Mouse (Mus musculus) liver, embryonic 13.5 days (tissue): Measurements from ENCODE around the gene Faim. TPM values are rescaled to one million over a fixed set of nuclear protein-coding genes. Genes with fewer than 3 reads are reported as not detected.

Source experiments
- ATAC-seq: fragments of 200-750 bp; cut with Nextera tagmentation; 2 replicates; pipeline ENCODE4 v1.8.0; 2017; ENCODE audit warnings: low read depth, mild to moderate bottlenecking, moderate number of reproducible peaks, moderate library complexity
- DNase-seq: peaks from one replicate; pipeline ENCODE4 v3.0.0; 2022
- H3K27ac ChIP-seq: fragments of 300-500 bp; sonication (generic); 2 replicates; pipeline ENCODE4 v1.5.1; 2015; ENCODE audit warnings: moderate library complexity, mild to moderate bottlenecking, inconsistent platforms
- H3K27me3 ChIP-seq: fragments of 300-500 bp; sonication (generic); 2 replicates; pipeline ENCODE4 v1.6.1; 2015; ENCODE audit warnings: mild to moderate bottlenecking, inconsistent platforms
- H3K36me3 ChIP-seq: fragments of 300-500 bp; sonication (generic); 2 replicates; pipeline ENCODE4 v1.6.1; 2015; ENCODE audit warnings: mild to moderate bottlenecking, inconsistent platforms
- H3K4me1 ChIP-seq: fragments of 300-500 bp; sonication (generic); replicated peaks from 2 replicates; pipeline ENCODE4 v1.6.1; 2015; ENCODE audit warnings: inconsistent platforms
- H3K4me2 ChIP-seq: fragments of 300-500 bp; sonication (generic); 2 replicates; pipeline ENCODE4 v1.6.1; 2015; ENCODE audit warnings: inconsistent platforms, mild to moderate bottlenecking, moderate library complexity
- H3K4me3 ChIP-seq: fragments of 300-500 bp; sonication (generic); replicated peaks from 2 replicates; pipeline ENCODE4 v1.5.1; 2015; ENCODE audit warnings: mild to moderate bottlenecking, inconsistent platforms
- H3K9ac ChIP-seq: fragments of 300-500 bp; sonication (generic); 2 replicates; pipeline ENCODE4 v1.6.1; 2015; ENCODE audit warnings: mild to moderate bottlenecking, inconsistent platforms
- H3K9me3 ChIP-seq: fragments of 300-500 bp; sonication (generic); replicated peaks from 2 replicates; pipeline ENCODE4 v1.6.1; 2016; ENCODE audit warnings: inconsistent platforms
- WGBS: fragments of 180-500 bp; shearing (Covaris S2); methylation state at CpG from one replicate; pipeline ENCODE4 v1.1.7; 2015; ENCODE audit not compliant: insufficient replicate concordance; 5-methylcytosine and 5-hydroxymethylcytosine counted together
- polyA plus RNA-seq: library from polyadenylated mRNA; unstranded; fragments of >200 nt; fragmentation: Nextera tagmentation; extraction: Ambion mirVana; gene quantifications from 2 replicates; pipeline ENCODE4 v1.2.1, GENCODE M21; 2015

Gene Faim
- polyA plus RNA-seq, 1 experiment from 2014 or later = 16.4 TPM

DNA sequence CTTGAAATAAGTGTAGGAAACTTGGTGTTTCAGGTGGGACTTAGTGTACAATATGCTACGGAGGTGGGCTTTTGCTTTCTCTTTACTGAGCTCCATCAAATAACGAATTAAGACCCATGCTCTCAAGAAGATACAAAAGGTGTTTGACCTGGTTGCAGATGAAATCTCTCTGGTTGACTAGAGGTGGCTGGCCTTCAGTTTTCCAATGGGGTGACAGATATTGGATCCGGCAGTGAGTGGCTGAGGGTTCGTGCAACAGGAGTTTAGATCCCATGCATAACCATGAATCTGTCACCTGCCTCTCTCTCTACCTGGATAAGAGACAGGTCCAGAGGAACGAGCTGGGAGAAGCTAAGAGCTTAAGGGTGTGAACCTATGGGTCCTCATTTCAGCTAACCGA is 27.5 kb upstream of the Faim start:
- no peaks in the 10 kb centered on the region for H3K9me3 ChIP-seq
- peaks cover 22% of the 10 kb centered on the region for H3K4me1 ChIP-seq
- H3K36me3 ChIP-seq = no peaks in the 10 kb centered on the region
- ATAC-seq (no peak), DNase-seq (no peak)
- no peak overlapping the region for H3K4me2 ChIP-seq
- 5% methylated on average over 6 of the region's 6 CpGs for WGBS
- H3K9ac ChIP-seq = no peak overlapping the region
- H3K4me3 ChIP-seq = no peak overlapping the region
- H3K27ac ChIP-seq = no peak overlapping the region
- H3K27me3 ChIP-seq = peaks cover 100% of the 10 kb centered on the region

DNA sequence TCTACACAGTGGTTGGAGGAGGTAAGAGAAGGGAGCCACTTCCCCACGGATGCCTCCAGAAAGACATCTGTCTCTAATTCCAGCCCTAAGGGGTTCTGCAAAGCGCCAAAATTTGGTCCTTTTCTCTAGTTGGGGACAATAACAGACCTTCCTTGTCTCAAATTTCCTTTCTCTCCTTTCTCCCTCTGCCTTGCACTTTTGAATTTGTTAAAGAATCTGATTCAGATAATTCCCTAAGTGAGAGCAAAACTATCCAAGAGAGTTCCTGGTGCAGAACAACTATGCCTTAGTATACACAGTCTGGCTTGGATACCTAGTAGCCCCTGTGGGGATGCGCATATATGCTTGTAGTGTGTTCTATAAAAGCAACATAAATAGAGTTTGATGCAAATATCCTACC is 26.3 kb upstream of the Faim start:
- Histone ChIP-seq H3K9ac (no peak overlapping the region), H3K4me2 (no peak overlapping the region)
- ATAC-seq = no peak

DNA sequence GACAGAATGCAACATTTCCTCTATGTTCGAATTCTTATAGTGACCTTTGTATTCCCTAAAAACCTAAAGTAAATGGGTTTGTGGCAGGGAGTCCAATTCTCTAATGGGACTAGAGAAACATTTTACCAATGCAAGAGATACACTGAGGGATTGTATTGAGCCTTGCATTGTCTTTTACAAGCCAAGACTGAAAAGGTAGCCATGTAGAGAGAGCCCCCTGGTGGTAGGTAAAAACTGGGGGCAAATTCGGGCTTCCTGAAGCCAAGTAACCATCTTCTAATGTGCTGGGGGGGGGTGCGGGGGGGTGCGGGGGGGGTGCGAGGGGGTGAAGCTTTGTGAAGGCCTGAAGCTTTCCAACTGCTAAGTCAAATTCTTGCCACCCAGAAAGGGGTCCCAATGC is 25.8 kb upstream of the Faim start:
- H3K27ac ChIP-seq = no peak overlapping the region
- no peaks in the 10 kb centered on the region for H3K9me3 ChIP-seq
- H3K27me3 ChIP-seq = peaks cover 100% of the 10 kb centered on the region
- peaks cover 17% of the 10 kb centered on the region for H3K4me1 ChIP-seq
- H3K4me2 ChIP-seq = no peak overlapping the region
- no peak overlapping the region for H3K9ac ChIP-seq
- DNase-seq (no peak), ATAC-seq (no peak)
- WGBS = 13% methylated on average over 5 of the region's 5 CpGs
- no peak overlapping the region for H3K4me3 ChIP-seq
- no peaks in the 10 kb centered on the region for H3K36me3 ChIP-seq

More for the DNA sequence above, 26.3 kb upstream of the Faim start:
- H3K4me3 ChIP-seq = no peak overlapping the region
- no peak overlapping the region for H3K27ac ChIP-seq
- no peak for DNase-seq
- peaks cover 22% of the 10 kb centered on the region for H3K4me1 ChIP-seq
- 22% methylated on average over 3 of the region's 3 CpGs for WGBS
- no peaks in the 10 kb centered on the region for H3K36me3 ChIP-seq
- H3K9me3 ChIP-seq = no peaks in the 10 kb centered on the region
- peaks cover 100% of the 10 kb centered on the region for H3K27me3 ChIP-seq

DNA sequence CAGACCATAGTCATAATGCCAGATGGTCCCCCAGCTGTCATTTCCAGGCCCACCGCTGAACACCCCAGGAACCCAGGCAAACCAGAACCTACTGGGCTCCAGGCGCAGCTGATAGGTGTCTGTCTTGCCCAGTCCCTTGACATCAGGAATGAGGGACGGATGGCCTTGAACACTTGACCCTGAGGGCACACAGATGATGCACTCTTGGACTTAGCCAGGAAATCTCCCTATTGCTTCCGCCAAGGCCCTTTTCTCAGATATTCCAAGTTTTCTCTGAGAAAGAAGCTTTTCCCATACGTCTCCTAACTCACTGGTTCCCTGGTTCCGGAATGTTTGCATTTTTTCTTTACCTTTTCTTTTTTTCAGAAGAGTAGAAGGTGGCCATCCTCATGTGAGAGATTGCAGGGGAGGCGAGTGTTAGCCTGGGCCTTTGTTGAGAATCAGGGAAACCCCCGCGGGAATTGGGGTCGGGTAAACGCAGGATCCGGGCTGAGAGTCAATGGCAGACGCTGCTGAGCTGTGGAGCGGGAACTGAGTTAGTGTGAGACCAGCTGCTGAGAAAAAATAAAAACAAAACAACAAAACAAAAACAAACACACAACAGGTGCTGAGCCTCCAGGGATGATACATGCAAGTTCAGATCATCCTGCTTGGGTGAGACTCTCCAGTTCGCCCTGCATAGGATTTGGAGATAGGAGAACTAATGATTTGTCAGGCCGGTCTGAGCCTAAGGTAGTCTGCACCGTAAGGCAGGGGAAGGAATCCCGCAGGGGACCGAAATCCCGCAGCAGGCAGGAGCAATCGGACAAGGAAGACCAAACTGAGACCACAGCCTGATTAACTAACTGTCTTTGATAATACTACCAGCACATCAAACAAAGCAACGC is 24.3 kb upstream of the Faim start:
- Histone ChIP-seq H3K4me3 (no peak overlapping the region), H3K9ac (no peak overlapping the region), H3K4me1 (peaks cover 4% of the 10 kb centered on the region; the same call in 1 of the 2 replicates), H3K9me3 (no peaks in the 10 kb centered on the region), H3K27me3 (peaks cover 96% of the 10 kb centered on the region), H3K27ac (no peak overlapping the region), H3K36me3 (no peaks in the 10 kb centered on the region), H3K4me2 (no peak overlapping the region)
- no peak for DNase-seq
- no peak for ATAC-seq
- WGBS = 11% methylated on average over 22 of the region's 22 CpGs

DNA sequence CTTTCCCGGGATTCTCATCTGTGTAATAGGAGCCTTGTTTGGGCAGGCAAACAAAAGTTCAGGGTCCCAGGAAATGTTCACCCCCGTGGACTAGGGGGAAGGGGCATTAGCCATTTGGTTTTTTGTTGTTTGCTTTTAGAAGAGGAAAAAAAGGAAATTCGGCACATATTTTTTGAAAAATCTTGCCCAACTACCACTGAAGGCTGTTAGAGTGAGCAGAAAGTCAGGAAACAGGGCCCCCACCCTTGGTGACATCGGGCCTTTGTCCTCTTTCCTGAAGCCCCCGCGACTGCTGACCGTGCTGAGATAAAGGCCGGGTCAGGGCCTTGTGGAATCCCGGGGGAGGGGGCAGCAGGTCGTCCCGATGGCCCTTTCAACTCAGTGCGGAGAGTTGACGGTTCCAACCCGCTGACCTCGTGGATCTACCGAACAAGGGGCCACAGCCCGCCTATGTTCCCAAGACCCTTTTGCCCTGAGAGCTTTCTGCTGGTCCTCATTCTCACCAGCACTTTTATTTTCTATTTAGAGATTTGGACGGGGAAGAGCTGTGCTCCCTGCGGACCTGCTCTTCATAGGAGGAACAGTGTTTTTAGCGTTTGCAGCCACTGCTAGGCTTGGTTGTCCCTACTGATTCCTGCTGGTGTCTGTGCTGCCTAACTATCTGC is 23.6 kb upstream of the Faim start:
- H3K27ac ChIP-seq = no peak overlapping the region
- no peaks in the 10 kb centered on the region for H3K36me3 ChIP-seq
- no peak overlapping the region for H3K9ac ChIP-seq
- no peaks in the 10 kb centered on the region for H3K4me1 ChIP-seq
- DNase-seq (no peak), ATAC-seq (no peak)
- H3K9me3 ChIP-seq = no peaks in the 10 kb centered on the region
- WGBS = 1% methylated on average over 20 of the region's 20 CpGs
- H3K4me3 ChIP-seq = no peak overlapping the region
- peaks cover 96% of the 10 kb centered on the region for H3K27me3 ChIP-seq
- no peak overlapping the region for H3K4me2 ChIP-seq

DNA sequence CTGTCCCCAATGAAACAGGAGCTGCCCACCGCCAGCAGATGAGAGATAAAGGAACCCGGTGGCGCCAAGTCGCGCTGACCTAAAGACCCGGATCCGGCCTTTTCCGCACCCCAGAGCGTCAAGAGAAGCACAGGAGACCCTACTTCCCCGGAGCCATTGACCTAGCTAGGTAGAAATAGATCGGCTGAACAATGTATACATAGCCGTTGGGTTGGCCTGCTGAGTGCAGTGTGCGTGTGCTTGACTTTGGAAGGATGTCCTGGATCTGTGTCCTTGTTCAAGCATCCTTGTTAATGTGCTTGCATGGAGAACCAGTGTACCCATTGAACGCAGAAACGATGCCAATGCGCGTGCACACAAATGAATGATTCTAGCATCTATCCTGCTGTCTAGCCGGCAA is 22.5 kb upstream of the Faim start:
- Histone ChIP-seq H3K4me1 (no peaks in the 10 kb centered on the region), H3K27ac (no peak overlapping the region), H3K4me2 (no peak overlapping the region), H3K36me3 (no peaks in the 10 kb centered on the region), H3K9me3 (no peaks in the 10 kb centered on the region), H3K4me3 (no peak overlapping the region), H3K27me3 (peaks cover 91% of the 10 kb centered on the region), H3K9ac (no peak overlapping the region)
- DNase-seq = no peak
- WGBS = 7% methylated on average over 18 of the region's 18 CpGs
- ATAC-seq = no peak

DNA sequence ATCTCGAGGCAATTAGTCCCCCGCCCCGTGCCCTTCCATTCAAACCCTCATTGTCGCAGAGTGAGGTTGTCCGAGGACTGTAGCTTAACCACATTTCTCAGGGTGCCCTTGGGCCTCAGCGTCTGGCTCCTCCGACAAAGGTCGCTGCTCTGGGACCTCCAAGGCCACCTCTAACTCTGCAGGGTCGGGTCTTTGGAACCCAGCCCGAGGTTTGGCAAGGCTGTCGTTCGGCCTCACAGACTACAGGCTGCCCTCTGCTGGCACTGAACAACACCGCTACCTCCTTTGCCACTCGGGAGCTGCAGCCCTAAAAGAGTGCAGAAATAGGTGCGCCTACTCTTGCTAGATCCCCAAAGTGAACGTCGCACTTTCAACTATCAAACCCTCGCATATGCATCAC is 21.1 kb upstream of the Faim start:
- no peak overlapping the region for H3K4me2 ChIP-seq
- peaks cover 86% of the 10 kb centered on the region for H3K27me3 ChIP-seq
- 3% methylated on average over 18 of the region's 18 CpGs for WGBS
- no peaks in the 10 kb centered on the region for H3K9me3 ChIP-seq
- DNase-seq (no peak), ATAC-seq (no peak)
- H3K36me3 ChIP-seq = no peaks in the 10 kb centered on the region
- no peaks in the 10 kb centered on the region for H3K4me1 ChIP-seq
- no peak overlapping the region for H3K27ac ChIP-seq
- H3K4me3 ChIP-seq = no peak overlapping the region
- H3K9ac ChIP-seq = no peak overlapping the region

DNA sequence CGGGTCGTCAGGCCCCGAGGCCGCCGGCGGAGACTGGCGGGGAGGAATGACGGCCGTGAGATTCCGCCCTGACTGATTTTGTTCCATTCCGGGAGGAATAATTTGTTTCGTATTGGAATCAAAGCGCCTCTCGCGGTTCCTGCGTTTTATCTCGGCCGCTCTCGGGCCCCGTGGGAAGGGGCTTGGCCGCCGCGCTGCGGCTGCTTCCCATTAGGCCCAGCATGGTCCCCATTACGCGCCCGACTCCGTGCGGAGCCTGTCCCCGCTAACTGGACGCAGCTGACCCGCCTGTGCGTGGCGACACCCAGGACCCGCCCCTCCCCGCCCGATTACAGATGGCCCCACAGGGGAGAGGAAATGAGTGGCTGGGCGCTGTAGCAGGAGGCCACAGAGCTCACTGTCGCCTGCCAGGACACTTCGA is 13.1 kb upstream of the Faim start:
- Histone ChIP-seq H3K9ac (no peak overlapping the region), H3K36me3 (no peaks in the 10 kb centered on the region), H3K9me3 (no peaks in the 10 kb centered on the region), H3K4me1 (0 out of 2 replicates have a peak, but pooled peaks cover 6% of the 10 kb centered on the region), H3K27me3 (peaks cover 89% of the 10 kb centered on the region), H3K4me3 (peak overlapping the region; percentile 35), H3K4me2 (peak overlapping the region; percentile 49), H3K27ac (no peak overlapping the region)
- WGBS = 2% methylated on average over 40 of the region's 40 CpGs
- no peak for ATAC-seq
- no peak for DNase-seq

DNA sequence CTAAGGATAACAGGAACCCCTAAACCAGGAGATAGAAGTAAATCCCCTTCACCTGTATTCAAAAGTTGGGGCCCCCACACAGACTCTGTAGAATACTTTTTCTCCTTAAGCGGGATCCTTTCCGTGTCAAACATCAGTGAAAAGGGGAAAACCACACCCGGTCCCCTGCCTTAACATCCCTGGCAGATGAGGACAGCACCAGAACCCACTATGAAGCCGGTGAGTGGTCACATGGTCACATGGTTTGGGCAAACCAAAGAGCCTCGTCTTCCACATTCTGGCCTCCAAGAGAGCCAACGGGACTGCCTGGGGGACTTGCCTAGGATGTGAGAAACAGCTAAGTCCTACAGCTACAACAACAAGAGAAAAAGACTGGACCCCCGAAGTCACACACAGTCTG is 12.6 kb upstream of the Faim start:
- Histone ChIP-seq H3K4me1 (0 out of 2 replicates have a peak, but pooled peaks cover 6% of the 10 kb centered on the region), H3K9me3 (no peaks in the 10 kb centered on the region), H3K9ac (no peak overlapping the region), H3K36me3 (no peaks in the 10 kb centered on the region), H3K27ac (no peak overlapping the region), H3K4me2 (peak overlapping the region; percentile 49), H3K4me3 (peak overlapping the region; percentile 35; the same call in 1 of the 2 replicates), H3K27me3 (peaks cover 89% of the 10 kb centered on the region)
- WGBS = 4% methylated on average over 7 of the region's 7 CpGs
- ATAC-seq (no peak), DNase-seq (no peak)

DNA sequence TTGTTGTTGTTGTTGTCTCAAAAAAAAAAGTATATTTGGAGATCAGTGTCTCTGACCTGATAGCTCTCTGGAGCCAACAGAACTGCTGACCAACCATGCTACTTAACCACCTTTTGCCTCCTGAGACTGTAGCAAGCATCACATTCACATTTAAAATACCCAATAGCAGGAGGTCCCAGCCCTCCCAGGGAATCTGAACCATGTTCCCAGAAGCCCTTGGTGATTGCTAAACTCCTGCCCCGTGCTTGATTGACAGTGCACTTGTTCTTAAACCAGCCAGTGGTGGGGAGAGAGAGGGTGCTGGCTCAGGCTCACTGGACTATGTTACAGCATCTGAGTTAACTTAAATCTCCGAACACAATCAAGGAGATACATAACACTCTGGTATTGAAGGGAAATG is 11.3 kb upstream of the Faim start:
- no peaks in the 10 kb centered on the region for H3K9me3 ChIP-seq
- H3K9ac ChIP-seq = no peak overlapping the region
- WGBS = 34% methylated on average over 2 of the region's 2 CpGs
- H3K27ac ChIP-seq = no peak overlapping the region
- no peak overlapping the region for H3K4me3 ChIP-seq
- H3K4me2 ChIP-seq = no peak overlapping the region
- H3K4me1 ChIP-seq = peaks cover 11% of the 10 kb centered on the region; the same call in 1 of the 2 replicates
- no peak for ATAC-seq
- no peaks in the 10 kb centered on the region for H3K36me3 ChIP-seq
- H3K27me3 ChIP-seq = peaks cover 91% of the 10 kb centered on the region
- DNase-seq = no peak

DNA sequence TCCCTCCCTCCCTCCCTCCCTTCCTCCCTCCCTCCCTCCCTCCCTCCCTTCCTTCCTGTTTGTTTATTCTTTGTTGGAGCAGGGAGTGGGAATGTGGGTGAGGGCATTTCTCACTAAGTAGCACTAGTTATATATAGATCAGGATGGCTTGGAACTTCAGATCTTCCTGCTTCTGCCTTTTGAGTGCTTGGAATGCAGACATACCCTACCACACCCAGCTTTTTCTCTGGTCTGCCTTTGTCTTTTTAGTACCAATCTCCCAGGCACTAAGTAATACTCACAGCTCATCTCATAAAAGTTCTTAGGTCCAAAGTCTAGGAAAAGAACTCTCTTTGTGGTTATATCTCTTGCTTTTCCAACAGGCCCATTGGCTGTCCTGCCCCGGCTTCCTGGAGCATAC is 10.1 kb upstream of the Faim start:
- Histone ChIP-seq H3K9ac (no peak overlapping the region), H3K27me3 (peaks cover 84% of the 10 kb centered on the region)
- 58% methylated on average over 1 of the region's 1 CpGs for WGBS

More for the DNA sequence above, 10.1 kb upstream of the Faim start:
- H3K27ac ChIP-seq = no peak overlapping the region
- no peak overlapping the region for H3K4me3 ChIP-seq
- no peak for ATAC-seq
- H3K9me3 ChIP-seq = no peaks in the 10 kb centered on the region
- DNase-seq = no peak
- H3K4me1 ChIP-seq = peaks cover 12% of the 10 kb centered on the region; the same call in 1 of the 2 replicates
- no peak overlapping the region for H3K4me2 ChIP-seq
- H3K36me3 ChIP-seq = no peaks in the 10 kb centered on the region
